ENCODE assay signal across 19 mouse cellular contexts in genomic region chr3:37971240-37971639, GRCm38 (mm10).
"Had no signal": no experiment of that assay in that cellular context is flagged by ENCODE, and none has a peak within 500 bp of the region (broad histone marks: within the 10 kb centered on the region; RNA-seq: fewer than 3 reads in every experiment).

No protein-coding gene starts in this region.

- H3K27ac ChIP-seq: liver, embryonic 12.5 days; liver, embryonic 14.5 days; midbrain, embryonic 10.5 days; neural tube, embryonic 13.5 days; neural tube, embryonic 15.5 days had no signal

- H3K9me3 ChIP-seq: liver, embryonic 12.5 days; midbrain, embryonic 10.5 days; neural tube, embryonic 13.5 days; neural tube, embryonic 15.5 days had no signal

- H3K4me3 ChIP-seq: liver, embryonic 12.5 days; midbrain, embryonic 10.5 days; myocyte; neural tube, embryonic 13.5 days; neural tube, embryonic 15.5 days had no signal

- ATAC-seq: liver, embryonic 12.5 days; midbrain, embryonic 16.5 days had no signal

- H3K4me2 ChIP-seq: liver, embryonic 12.5 days; neural tube, embryonic 13.5 days; neural tube, embryonic 15.5 days had no signal

- DNase-seq: lung, adult 18-20 months; lung, postnatal 14 days; lung, postnatal 4 days; midbrain, embryonic 14.5 days; retina, postnatal 1 day; right cerebral cortex, adult 18-20 months; right cerebral cortex, postnatal 25 days; right cerebral cortex, postnatal 4 days; spleen, adult 18-20 months; thymus, adult 18-20 months; thymus, postnatal 14 days; thymus, postnatal 36 days had no signal

- H3K27me3 ChIP-seq: liver, embryonic 12.5 days; neural tube, embryonic 13.5 days; neural tube, embryonic 15.5 days had no signal

- H3K36me3 ChIP-seq: liver, embryonic 12.5 days; midbrain, embryonic 10.5 days; neural tube, embryonic 13.5 days; neural tube, embryonic 15.5 days had no signal

- H3K9ac ChIP-seq: liver, embryonic 12.5 days; liver, embryonic 14.5 days; neural tube, embryonic 13.5 days; neural tube, embryonic 15.5 days had no signal
